Mouse (Mus musculus): ENCODE results near the gene Kcnk16. TPM values are rescaled to one million over a fixed set of nuclear protein-coding genes. Genes with fewer than 3 reads are reported as not detected.

The Kcnk16 gene
- 0.15 TPM in 1 of 2 replicates, not detected in the other for polyA plus RNA-seq (2015; fragmentation: Nextera tagmentation; extraction: Ambion mirVana)

DNA sequence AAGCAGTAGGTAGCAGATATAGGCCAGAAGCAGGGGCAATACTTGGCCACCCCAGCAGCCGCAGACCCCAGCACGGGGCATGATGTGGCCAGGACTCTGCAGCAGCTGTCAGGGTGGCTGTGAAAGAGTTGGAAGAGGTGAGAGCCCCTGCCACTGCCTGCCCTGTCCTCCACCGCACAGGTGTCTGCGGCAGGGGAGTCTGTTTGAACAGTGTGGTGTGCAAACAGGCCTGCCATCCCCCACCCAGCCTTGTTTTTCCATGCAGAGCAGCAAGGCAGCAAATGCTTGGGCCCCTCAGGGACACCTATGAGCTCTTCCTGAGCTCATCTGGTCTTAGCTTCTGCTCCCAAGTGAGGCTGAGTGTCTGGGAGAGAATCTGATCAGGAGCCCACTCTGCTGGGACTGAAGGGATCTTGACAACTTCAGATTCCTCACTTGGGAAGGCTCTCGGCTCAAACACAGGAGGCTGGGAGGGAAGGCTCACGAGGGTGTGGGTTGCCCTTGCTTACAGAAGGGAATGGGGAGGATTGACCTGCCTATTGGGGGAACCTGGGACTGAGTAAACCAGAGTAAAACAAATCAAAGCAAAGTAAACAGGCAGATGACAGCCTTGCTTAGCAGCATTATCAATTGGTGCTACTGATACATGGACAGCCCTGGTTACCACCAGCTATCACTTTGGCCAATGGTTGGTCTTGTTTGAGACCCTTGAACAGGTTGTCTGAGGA, at the start of gene Kcnk16:
Gene Kcnk16 (minus strand): TSS at position 118 of the 728 bp plus-strand sequence.

DNA sequence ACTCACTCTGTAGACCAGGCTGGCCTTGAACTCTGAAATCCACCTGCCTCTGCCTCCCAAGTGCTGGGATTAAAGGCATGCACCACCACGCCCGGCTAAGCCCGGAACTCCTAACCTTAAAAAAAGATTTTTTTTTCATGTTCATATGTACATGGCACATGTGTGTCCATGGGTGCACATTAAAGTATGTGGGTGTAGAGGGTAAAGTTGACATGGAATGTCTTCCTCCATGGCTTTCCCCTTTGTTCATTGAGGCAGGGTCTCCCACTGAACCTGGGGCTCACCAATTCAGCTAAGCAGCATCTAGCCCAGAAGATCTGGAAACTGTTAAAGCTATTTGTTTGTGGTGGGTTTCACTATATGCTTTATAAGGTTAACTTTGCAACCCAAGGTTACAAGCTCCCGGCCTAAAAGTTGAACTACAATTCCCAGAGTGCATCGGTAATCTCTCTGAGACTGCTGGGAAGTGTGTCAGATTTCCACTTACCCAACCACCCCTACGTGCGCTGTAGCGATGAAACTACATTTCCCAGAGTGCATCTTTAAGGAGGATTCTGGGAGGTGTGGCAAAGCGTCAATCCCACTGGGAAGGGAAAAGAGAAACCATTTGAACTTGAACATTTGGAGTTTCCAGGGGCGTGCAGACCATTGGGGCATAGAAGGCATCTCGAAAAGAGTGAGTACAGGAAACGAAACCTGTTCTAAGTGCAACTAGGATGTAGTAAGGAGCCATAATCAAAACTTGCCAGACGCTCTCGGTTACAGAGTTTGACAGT, 25.3 kb upstream of the Kcnk16 start, which contains the start of gene Nudt13:
Gene Nudt13 (plus strand): TSS at position 581 of the 776 bp plus-strand sequence.

Other genes starting within 250 kb of the Kcnk16 start
- 21.0 and 25.3 TPM in 2 replicates for gene Saysd1, start 130.7 kb downstream of the Kcnk16 start, polyA plus RNA-seq (2015; fragmentation: Nextera tagmentation; extraction: Ambion mirVana)
- 3.2 and 4.5 TPM in 2 replicates for gene Kcnk5, start 87.4 kb downstream of the Kcnk16 start, polyA plus RNA-seq (2015; fragmentation: Nextera tagmentation; extraction: Ambion mirVana)
- 14.6 and 25.8 TPM in 2 replicates for gene Nudt13, start 25.5 kb upstream of the Kcnk16 start, polyA plus RNA-seq (2015; fragmentation: Nextera tagmentation; extraction: Ambion mirVana)
- gene Ecd, start 78.9 kb upstream of the Kcnk16 start, polyA plus RNA-seq (2015; fragmentation: Nextera tagmentation; extraction: Ambion mirVana): 22.5 and 33.4 TPM in 2 replicates
- 19.8 and 19.9 TPM in 2 replicates for gene Fam149b, start 79.0 kb upstream of the Kcnk16 start, polyA plus RNA-seq (2015; fragmentation: Nextera tagmentation; extraction: Ambion mirVana)
- 68.1 and 85.6 TPM in 2 replicates for gene Dnajc9, start 119.7 kb upstream of the Kcnk16 start, polyA plus RNA-seq (2015; fragmentation: Nextera tagmentation; extraction: Ambion mirVana)
- 117 and 138 TPM in 2 replicates for gene Mrps16, start 124.4 kb upstream of the Kcnk16 start, polyA plus RNA-seq (2015; fragmentation: Nextera tagmentation; extraction: Ambion mirVana)
- gene Cfap70, start 183.0 kb upstream of the Kcnk16 start, polyA plus RNA-seq (2015; fragmentation: Nextera tagmentation; extraction: Ambion mirVana): 1.4 and 1.7 TPM in 2 replicates
- 43.4 and 69.8 TPM in 2 replicates for gene Anxa7, start 210.9 kb upstream of the Kcnk16 start, polyA plus RNA-seq (2015; fragmentation: Nextera tagmentation; extraction: Ambion mirVana)
- gene Mss51, start 227.7 kb upstream of the Kcnk16 start, polyA plus RNA-seq (2015; fragmentation: Nextera tagmentation; extraction: Ambion mirVana): 0.35 TPM in 2 replicates